Mouse (Mus musculus) lung, adult 2 months (tissue): ENCODE data around the gene Zfp992.
"Not testable (repeated sequence)": the region's sequence is repeated elsewhere in the genome, so short reads cannot be mapped to it uniquely, and the experiment has no call there.

ENCODE experiments used
- CTCF ChIP-seq: fragments of 200-500 bp; IDR thresholded peaks from 2 replicates; pipeline ENCODE4 v1.5.1; 2011; ENCODE audit warnings: mild to moderate bottlenecking, low read length, control low read depth; ENCODE audit not compliant: insufficient read depth
- POLR2A ChIP-seq: fragments of 200-500 bp; IDR thresholded peaks from 2 replicates; pipeline ENCODE4 v1.6.1; 2011; ENCODE audit warnings: low read depth, mild to moderate bottlenecking, control low read depth, low read length, borderline replicate concordance; ENCODE audit errors: extremely low read depth

DNA sequence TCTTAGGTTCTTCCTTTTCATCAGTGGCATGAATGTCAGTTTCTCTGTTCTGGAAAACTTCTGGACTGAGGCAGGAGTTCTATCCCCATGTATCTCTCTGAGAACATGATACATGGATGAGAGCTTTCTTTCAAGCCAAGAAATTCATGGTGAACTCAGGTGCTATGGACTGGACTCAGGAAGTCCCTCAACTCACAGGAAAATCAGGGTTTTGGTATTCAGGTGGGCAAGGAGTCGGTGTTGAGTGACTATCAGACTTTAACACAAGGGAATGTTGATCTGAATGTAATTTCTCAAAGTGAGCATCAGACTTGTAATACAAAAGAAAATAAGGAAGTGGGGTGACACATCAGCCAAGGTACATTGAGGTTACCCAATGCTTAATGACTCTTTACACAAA lies 43.2 kb downstream of the Zfp992 start:
- TF ChIP-seq CTCF, POLR2A: not testable (repeated sequence)
